43 mouse cellular contexts compared by ENCODE assay signal in the genomic region with DNA sequence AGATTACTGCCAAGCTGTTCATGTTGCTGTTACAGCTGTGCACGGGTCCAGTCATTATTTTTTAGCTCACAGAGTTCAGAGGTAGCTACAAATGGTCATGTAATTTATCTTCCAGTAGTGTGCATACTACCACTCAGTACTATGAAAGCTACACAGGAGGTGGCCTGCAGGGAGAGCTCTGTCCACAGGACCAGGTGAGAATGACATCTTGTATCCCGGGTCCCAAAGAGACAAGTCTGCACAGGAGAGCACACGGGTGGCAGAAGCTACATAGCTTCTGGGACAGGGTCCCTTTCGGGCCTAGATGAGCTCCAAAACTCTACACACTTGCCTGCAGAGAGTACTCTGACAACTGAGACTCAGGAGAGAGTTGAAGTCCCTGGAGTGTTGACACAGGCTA. TPM values are rescaled to one million over a fixed set of nuclear protein-coding genes. Genes with fewer than 3 reads are reported as not detected.
"Had no signal": no experiment of that assay in that cellular context is flagged by ENCODE, and none has a peak within 500 bp of the region (broad histone marks: within the 10 kb centered on the region; RNA-seq: fewer than 3 reads in every experiment).

No protein-coding gene starts in this region.

- H3K4me1 ChIP-seq: heart, embryonic 13.5 days; heart, embryonic 15.5 days; hindbrain, embryonic 10.5 days; hindbrain, embryonic 12.5 days; intestine, embryonic 15.5 days; limb, embryonic 13.5 days; limb, embryonic 15.5 days; liver, embryonic 12.5 days had no signal

- DNase-seq: gastrocnemius, postnatal 10 days; gastrocnemius, postnatal 25 days; heart, adult 2 months; heart, postnatal 4 days; kidney, adult 18-20 months; kidney, adult 8-10 months; kidney, postnatal 10 days; kidney, postnatal 25 days; layer of hippocampus, adult 9-11 months; layer of hippocampus, postnatal 36 days; left cerebral cortex, postnatal 4 days had no signal

- H3K4me3 ChIP-seq: heart, adult 2 months; heart, embryonic 13.5 days; heart, embryonic 15.5 days; hindbrain, embryonic 10.5 days; hindbrain, embryonic 12.5 days; intestine, embryonic 15.5 days; limb, embryonic 13.5 days; limb, embryonic 15.5 days; liver, embryonic 12.5 days had no signal

- ATAC-seq: hindbrain, embryonic 16.5 days; inflammation-experienced regulatory T-cells, adult 6 months; intestine, embryonic 15.5 days; intestine, postnatal 0 days; liver, embryonic 12.5 days had no signal

- H3K36me3 ChIP-seq: heart, embryonic 13.5 days; heart, embryonic 15.5 days; hindbrain, embryonic 10.5 days; hindbrain, embryonic 12.5 days; intestine, embryonic 15.5 days; limb, embryonic 13.5 days; limb, embryonic 15.5 days; liver, embryonic 12.5 days had no signal

- H3K9me3 ChIP-seq: heart, embryonic 15.5 days; hindbrain, embryonic 10.5 days; hindbrain, embryonic 12.5 days; intestine, embryonic 15.5 days; limb, embryonic 13.5 days; limb, embryonic 15.5 days; liver, embryonic 12.5 days had no signal

- H3K27me3 ChIP-seq: heart, embryonic 13.5 days; heart, embryonic 15.5 days; hindbrain, embryonic 12.5 days; intestine, embryonic 15.5 days; limb, embryonic 13.5 days; limb, embryonic 15.5 days; liver, embryonic 12.5 days had no signal

RNA-seq across cellular contexts. Expression of a gene that starts 14.1 kb away (rescaled TPM):
- total RNA-seq: gastrocnemius, adult 18-20 months; gastrocnemius, postnatal 10 days; gastrocnemius, postnatal 25 days; gastrocnemius, postnatal 4 days; granulocyte monocyte progenitor cell, adult 5-6 weeks; heart, adult 2 months; heart, postnatal 25 days; heart, postnatal 4 days; layer of hippocampus, adult 18-20 months; layer of hippocampus, adult 8-10 months; layer of hippocampus, postnatal 14 days; layer of hippocampus, postnatal 36 days; left cerebral cortex, adult 18-20 months; left cerebral cortex, adult 8-10 months; left cerebral cortex, postnatal 10 days; left cerebral cortex, postnatal 25 days; left cerebral cortex, postnatal 4 days; liver, adult 2 months had no signal
- polyA plus RNA-seq: heart, adult 2 months; heart, embryonic 11.5 days; heart, embryonic 13.5 days; heart, embryonic 15.5 days; heart, postnatal 0 days; hindbrain, embryonic 10.5 days; hindbrain, embryonic 12.5 days; hindbrain, embryonic 14.5 days; hindbrain, embryonic 16.5 days; inflammation-experienced regulatory T-cells, adult 6 months; intestine, embryonic 15.5 days; intestine, postnatal 0 days; kidney, embryonic 14.5 days; kidney, embryonic 16.5 days; large intestine, adult 2 months; limb, embryonic 11.5 days; limb, embryonic 13.5 days; limb, embryonic 15.5 days; liver, adult 2 months; liver, embryonic 12.5 days; liver, embryonic 14.5 days; liver, embryonic 16.5 days had no signal

RNA-seq across cellular contexts. Expression of a gene that starts 17.0 kb away (rescaled TPM):
- total RNA-seq: gastrocnemius, adult 18-20 months; gastrocnemius, postnatal 10 days; gastrocnemius, postnatal 25 days; gastrocnemius, postnatal 4 days; granulocyte monocyte progenitor cell, adult 5-6 weeks; heart, adult 2 months; heart, postnatal 25 days; heart, postnatal 4 days; layer of hippocampus, adult 18-20 months; layer of hippocampus, adult 8-10 months; layer of hippocampus, postnatal 14 days; layer of hippocampus, postnatal 36 days; left cerebral cortex, adult 18-20 months; left cerebral cortex, adult 8-10 months; left cerebral cortex, postnatal 10 days; left cerebral cortex, postnatal 25 days; left cerebral cortex, postnatal 4 days; liver, adult 2 months had no signal
- polyA plus RNA-seq: heart, adult 2 months; heart, embryonic 11.5 days; heart, embryonic 13.5 days; heart, embryonic 15.5 days; heart, postnatal 0 days; hindbrain, embryonic 10.5 days; hindbrain, embryonic 12.5 days; hindbrain, embryonic 14.5 days; hindbrain, embryonic 16.5 days; inflammation-experienced regulatory T-cells, adult 6 months; intestine, embryonic 15.5 days; intestine, postnatal 0 days; kidney, embryonic 14.5 days; kidney, embryonic 16.5 days; large intestine, adult 2 months; limb, embryonic 11.5 days; limb, embryonic 13.5 days; limb, embryonic 15.5 days; liver, adult 2 months; liver, embryonic 12.5 days; liver, embryonic 14.5 days; liver, embryonic 16.5 days had no signal

RNA-seq across cellular contexts. Expression of a gene that starts 19.3 kb away (rescaled TPM):
- total RNA-seq: gastrocnemius, adult 18-20 months; gastrocnemius, postnatal 10 days; gastrocnemius, postnatal 25 days; gastrocnemius, postnatal 4 days; granulocyte monocyte progenitor cell, adult 5-6 weeks; heart, adult 2 months; heart, postnatal 25 days; heart, postnatal 4 days; layer of hippocampus, adult 18-20 months; layer of hippocampus, adult 8-10 months; layer of hippocampus, postnatal 14 days; layer of hippocampus, postnatal 36 days; left cerebral cortex, adult 18-20 months; left cerebral cortex, adult 8-10 months; left cerebral cortex, postnatal 10 days; left cerebral cortex, postnatal 25 days; left cerebral cortex, postnatal 4 days; liver, adult 2 months had no signal
- polyA plus RNA-seq: heart, adult 2 months; heart, embryonic 11.5 days; heart, embryonic 13.5 days; heart, embryonic 15.5 days; heart, postnatal 0 days; hindbrain, embryonic 10.5 days; hindbrain, embryonic 12.5 days; hindbrain, embryonic 14.5 days; hindbrain, embryonic 16.5 days; inflammation-experienced regulatory T-cells, adult 6 months; intestine, embryonic 15.5 days; intestine, postnatal 0 days; kidney, embryonic 14.5 days; kidney, embryonic 16.5 days; large intestine, adult 2 months; limb, embryonic 11.5 days; limb, embryonic 13.5 days; limb, embryonic 15.5 days; liver, adult 2 months; liver, embryonic 12.5 days; liver, embryonic 14.5 days; liver, embryonic 16.5 days had no signal

RNA-seq across cellular contexts. Expression of a gene that starts 30.9 kb away (rescaled TPM):
- total RNA-seq: gastrocnemius, adult 18-20 months; gastrocnemius, postnatal 10 days; gastrocnemius, postnatal 25 days; gastrocnemius, postnatal 4 days; granulocyte monocyte progenitor cell, adult 5-6 weeks; heart, adult 2 months; heart, postnatal 25 days; heart, postnatal 4 days; layer of hippocampus, adult 18-20 months; layer of hippocampus, adult 8-10 months; layer of hippocampus, postnatal 14 days; layer of hippocampus, postnatal 36 days; left cerebral cortex, adult 18-20 months; left cerebral cortex, adult 8-10 months; left cerebral cortex, postnatal 10 days; left cerebral cortex, postnatal 25 days; left cerebral cortex, postnatal 4 days; liver, adult 2 months had no signal
- polyA plus RNA-seq: heart, adult 2 months; heart, embryonic 11.5 days; heart, embryonic 13.5 days; heart, embryonic 15.5 days; heart, postnatal 0 days; hindbrain, embryonic 10.5 days; hindbrain, embryonic 12.5 days; hindbrain, embryonic 14.5 days; hindbrain, embryonic 16.5 days; inflammation-experienced regulatory T-cells, adult 6 months; intestine, embryonic 15.5 days; intestine, postnatal 0 days; kidney, embryonic 14.5 days; kidney, embryonic 16.5 days; large intestine, adult 2 months; limb, embryonic 11.5 days; limb, embryonic 13.5 days; limb, embryonic 15.5 days; liver, adult 2 months; liver, embryonic 12.5 days; liver, embryonic 14.5 days; liver, embryonic 16.5 days had no signal

RNA-seq across cellular contexts. Expression of a gene that starts 37.7 kb away (rescaled TPM):
- total RNA-seq: gastrocnemius, adult 18-20 months; gastrocnemius, postnatal 10 days; gastrocnemius, postnatal 25 days; gastrocnemius, postnatal 4 days; granulocyte monocyte progenitor cell, adult 5-6 weeks; heart, adult 2 months; heart, postnatal 25 days; heart, postnatal 4 days; layer of hippocampus, adult 18-20 months; layer of hippocampus, adult 8-10 months; layer of hippocampus, postnatal 14 days; layer of hippocampus, postnatal 36 days; left cerebral cortex, adult 18-20 months; left cerebral cortex, adult 8-10 months; left cerebral cortex, postnatal 10 days; left cerebral cortex, postnatal 25 days; left cerebral cortex, postnatal 4 days; liver, adult 2 months had no signal
- polyA plus RNA-seq: heart, adult 2 months; heart, embryonic 11.5 days; heart, embryonic 13.5 days; heart, embryonic 15.5 days; heart, postnatal 0 days; hindbrain, embryonic 10.5 days; hindbrain, embryonic 12.5 days; hindbrain, embryonic 14.5 days; hindbrain, embryonic 16.5 days; inflammation-experienced regulatory T-cells, adult 6 months; intestine, embryonic 15.5 days; intestine, postnatal 0 days; kidney, embryonic 14.5 days; kidney, embryonic 16.5 days; large intestine, adult 2 months; limb, embryonic 11.5 days; limb, embryonic 13.5 days; limb, embryonic 15.5 days; liver, adult 2 months; liver, embryonic 12.5 days; liver, embryonic 14.5 days; liver, embryonic 16.5 days had no signal
